Mouse (Mus musculus) liver, adult 2 months (tissue): ENCODE data around the gene Aaed1. TPM values are rescaled to one million over a fixed set of nuclear protein-coding genes. Genes with fewer than 3 reads are reported as not detected.
"Not testable (repeated sequence)": the region's sequence is repeated elsewhere in the genome, so short reads cannot be mapped to it uniquely, and the experiment has no call there.

Source experiments
- DNase-seq: peaks from one replicate; pipeline ENCODE4 v3.0.0-alpha.2; 2011; ENCODE audit warnings: low read depth, low spot score; ENCODE audit errors: extremely low read depth
- H3K27ac ChIP-seq: fragments of 200-500 bp; replicated peaks from 2 replicates; pipeline ENCODE4 v1.5.1; 2012; ENCODE audit warnings: low read depth, mild to moderate bottlenecking, control low read depth, inconsistent platforms, low read length; ENCODE audit not compliant: insufficient read depth
- H3K27me3 ChIP-seq: fragments of 200-500 bp; 2 replicates; pipeline ENCODE4 v1.6.1; 2012; ENCODE audit warnings: mild to moderate bottlenecking, moderate library complexity, low read length, inconsistent platforms; ENCODE audit not compliant: control insufficient read depth, insufficient read depth
- H3K36me3 ChIP-seq: fragments of 200-500 bp; 2 replicates; pipeline ENCODE4 v1.6.1; 2012; ENCODE audit warnings: low read length, inconsistent platforms; ENCODE audit not compliant: control insufficient read depth, insufficient read depth
- H3K4me1 ChIP-seq: fragments of 200-500 bp; 2 replicates; pipeline ENCODE4 v1.6.1; 2011; ENCODE audit warnings: low read length; ENCODE audit not compliant: control insufficient read depth, insufficient read depth
- H3K4me3 ChIP-seq: fragments of 200-500 bp; 2 replicates; pipeline ENCODE4 v1.5.1; 2011; ENCODE audit warnings: low read depth, mild to moderate bottlenecking, control low read depth, low read length, moderate library complexity; ENCODE audit not compliant: insufficient read depth
- H3K79me2 ChIP-seq: fragments of 200-500 bp; 2 replicates; pipeline ENCODE4 v1.6.1; 2012; ENCODE audit warnings: inconsistent platforms, mild to moderate bottlenecking, low read length, moderate library complexity; ENCODE audit not compliant: control insufficient read depth, insufficient read depth
- H3K9ac ChIP-seq: fragments of 200-500 bp; 2 replicates; pipeline ENCODE4 v1.6.1; 2012; ENCODE audit warnings: low read depth, mild to moderate bottlenecking, control low read depth, inconsistent platforms, low read length
- CTCF ChIP-seq: fragments of 200-500 bp; IDR thresholded peaks from 2 replicates; pipeline ENCODE4 v1.5.1; 2011; ENCODE audit warnings: low read depth, low read length, control low read depth
- POLR2A ChIP-seq: fragments of 200-500 bp; IDR thresholded peaks from 2 replicates; pipeline ENCODE4 v1.6.1; 2011; ENCODE audit warnings: low read length, control low read depth; ENCODE audit not compliant: insufficient read depth; ENCODE audit errors: extremely low read depth
- WGBS: fragments of 180-500 bp; shearing (Covaris S2); methylation state at CpG from one replicate; pipeline ENCODE4 v1.1.7; 2018; 5-methylcytosine and 5-hydroxymethylcytosine counted together
- polyA plus RNA-seq: library from polyadenylated mRNA; depleted of rRNA; stranded (reverse); fragments of >200 nt; gene quantifications from 2 replicates; pipeline ENCODE4 v1.2.3, GENCODE M21; 2012
- total RNA-seq: library from RNA; depleted of rRNA; stranded (reverse); fragments of >200 nt; gene quantifications from 2 replicates; pipeline ENCODE4 v1.2.3, GENCODE M21; 2014

The Aaed1 gene
- total and polyA plus RNA-seq, 2 experiments, result 20.8 to 83.4 TPM

DNA sequence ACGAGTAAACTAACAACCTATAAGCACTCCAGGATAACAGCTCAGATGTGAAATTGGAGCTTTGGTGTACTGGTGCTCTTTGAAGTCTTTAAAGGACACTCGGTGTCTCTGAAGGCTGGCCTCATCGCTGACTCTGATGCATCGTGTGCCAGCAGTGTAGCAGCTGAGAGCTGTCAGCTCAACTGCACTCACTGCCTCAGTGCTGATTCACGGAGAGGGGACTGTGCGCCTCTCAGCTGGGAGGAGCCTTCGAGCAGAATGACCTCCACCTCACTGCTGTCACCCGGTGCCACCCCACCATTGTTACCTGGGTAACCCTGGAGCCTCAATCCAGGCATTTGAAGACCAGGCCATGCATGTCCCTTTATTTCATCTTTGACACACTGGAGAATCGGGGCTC is 45.4 kb downstream of the Aaed1 start:
- Histone ChIP-seq H3K4me3 (no peak overlapping the region), H3K27me3 (no peaks in the 10 kb centered on the region), H3K9ac (no peak overlapping the region), H3K27ac (no peak overlapping the region), H3K36me3 (peaks cover 3% of the 10 kb centered on the region; the same call in 1 of the 2 replicates), H3K79me2 (no peaks in the 10 kb centered on the region), H3K4me1 (no peaks in the 10 kb centered on the region)
- no peak for DNase-seq
- TF ChIP-seq POLR2A (no peak), CTCF (no peak)
- 75% methylated on average over 9 of the region's 9 CpGs for WGBS

DNA sequence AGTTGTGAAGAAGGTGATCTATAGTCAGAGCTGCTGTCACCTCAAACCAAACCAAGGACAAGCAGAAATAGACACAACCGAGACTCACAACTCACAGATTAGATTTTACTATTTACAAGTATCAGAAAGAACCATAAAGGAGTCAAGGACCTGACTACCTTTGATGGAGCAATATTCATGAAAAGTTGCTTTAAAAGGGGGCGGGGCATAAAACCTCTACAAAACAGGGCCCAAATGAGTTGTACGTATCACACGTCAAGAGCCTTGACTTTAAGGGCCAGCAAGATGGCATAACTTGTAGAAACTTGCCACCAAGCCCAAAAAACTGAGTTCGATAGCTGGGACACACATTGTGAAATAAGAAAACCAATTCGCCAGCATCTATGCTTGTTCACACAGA is 47.9 kb downstream of the Aaed1 start:
- no peak overlapping the region for H3K4me3 ChIP-seq
- no peak overlapping the region for H3K9ac ChIP-seq
- H3K79me2 ChIP-seq, result no peaks in the 10 kb centered on the region
- H3K4me1 ChIP-seq, result no peaks in the 10 kb centered on the region
- H3K36me3 ChIP-seq, result peaks cover 6% of the 10 kb centered on the region; the same call in 1 of the 2 replicates
- DNase-seq, result no peak
- no peak overlapping the region for H3K27ac ChIP-seq
- H3K27me3 ChIP-seq, result no peaks in the 10 kb centered on the region
- TF ChIP-seq POLR2A (no peak), CTCF (no peak)
- WGBS, result 87% methylated on average over 6 of the region's 6 CpGs

DNA sequence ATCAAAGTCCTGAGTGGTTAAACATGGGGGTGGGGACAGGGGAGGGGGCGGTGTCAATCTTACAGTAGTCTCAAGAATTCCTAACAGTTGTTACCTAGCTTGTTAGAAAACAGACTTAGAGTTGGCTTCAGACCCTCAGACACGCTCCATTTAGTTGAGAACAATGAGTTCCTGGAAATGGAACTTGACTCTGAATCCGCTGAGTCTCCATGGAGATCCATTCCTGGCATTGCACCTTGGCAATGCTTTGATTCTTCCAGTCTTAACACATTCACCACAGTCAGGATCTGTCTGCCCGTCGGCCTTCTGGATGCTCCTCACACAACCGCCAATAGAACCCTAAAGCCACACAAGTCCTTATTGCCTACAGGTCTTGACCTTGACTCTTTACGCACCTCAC is 52.6 kb downstream of the Aaed1 start:
- WGBS, result 94% methylated on average over 7 of the region's 7 CpGs
- TF ChIP-seq POLR2A (no peak), CTCF (no peak)
- DNase-seq, result no peak

DNA sequence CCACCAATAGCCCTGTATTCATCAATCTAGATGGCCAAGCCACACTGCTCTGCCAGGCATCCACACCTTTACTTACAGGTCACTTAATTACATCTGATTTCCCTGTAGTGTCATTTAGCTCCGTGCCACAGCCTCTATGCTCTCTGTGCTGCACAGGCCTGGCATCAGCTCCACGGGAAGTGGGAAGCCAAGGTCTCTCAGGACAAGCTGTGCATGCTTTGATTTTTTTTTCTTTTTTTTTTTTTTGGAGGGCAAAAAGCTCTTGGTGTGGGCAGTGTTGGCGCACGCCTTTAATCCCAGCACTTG is 54.0 kb downstream of the Aaed1 start:
- Histone ChIP-seq H3K27me3 (no peaks in the 10 kb centered on the region), H3K4me3 (no peak overlapping the region), H3K9ac (no peak overlapping the region), H3K27ac (no peak overlapping the region), H3K36me3 (peaks cover 3% of the 10 kb centered on the region; the same call in 1 of the 2 replicates), H3K4me1 (no peaks in the 10 kb centered on the region), H3K79me2 (no peaks in the 10 kb centered on the region)
- 90% methylated on average over 4 of the region's 4 CpGs for WGBS
- no peak for DNase-seq
- TF ChIP-seq POLR2A, result no peak

More for the DNA sequence above, 52.6 kb downstream of the Aaed1 start:
- Histone ChIP-seq H3K4me3 (no peak overlapping the region), H3K27me3 (no peaks in the 10 kb centered on the region), H3K36me3 (peaks cover 3% of the 10 kb centered on the region; the same call in 1 of the 2 replicates), H3K4me1 (no peaks in the 10 kb centered on the region), H3K27ac (no peak overlapping the region), H3K79me2 (no peaks in the 10 kb centered on the region), H3K9ac (no peak overlapping the region)

DNA sequence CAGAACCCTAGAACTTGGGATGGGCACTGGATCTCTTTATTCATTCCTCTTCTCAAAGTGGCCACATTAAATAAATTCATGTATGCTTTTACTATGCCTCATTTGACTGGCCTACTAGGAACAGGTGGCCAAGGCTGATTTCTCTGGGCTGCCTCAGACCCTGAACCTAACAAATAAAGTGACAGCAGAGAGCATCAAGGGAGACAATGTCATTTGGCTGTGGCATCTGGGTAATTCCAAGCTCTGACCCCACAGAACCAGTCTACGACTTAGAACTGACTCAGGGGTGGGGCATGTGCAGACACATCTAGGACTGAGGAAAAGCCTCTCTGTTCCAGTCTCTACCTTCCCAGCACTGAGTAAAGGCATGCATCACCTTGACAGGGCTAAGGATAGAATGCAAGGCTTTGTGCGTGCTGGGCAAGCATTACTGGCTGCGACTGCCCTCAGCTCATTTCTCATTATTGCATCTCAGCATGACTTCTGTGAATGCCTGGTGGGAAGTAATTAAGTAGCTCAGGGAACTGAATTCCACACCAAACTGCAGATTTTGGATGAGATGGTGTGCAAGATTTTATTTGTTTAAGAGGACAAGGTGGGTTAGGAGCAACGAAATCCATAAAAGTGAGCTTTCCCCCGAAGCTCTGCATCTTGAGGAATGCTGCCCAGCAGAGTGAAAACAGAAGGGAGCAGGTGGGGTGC is 54.5 kb downstream of the Aaed1 start:
- Histone ChIP-seq H3K27ac (no peak overlapping the region), H3K9ac (no peak overlapping the region), H3K4me1 (no peaks in the 10 kb centered on the region), H3K79me2 (no peaks in the 10 kb centered on the region), H3K27me3 (no peaks in the 10 kb centered on the region), H3K4me3 (no peak overlapping the region), H3K36me3 (peaks cover 3% of the 10 kb centered on the region; the same call in 1 of the 2 replicates)
- no peak for DNase-seq
- 91% methylated on average over 5 of the region's 5 CpGs for WGBS
- no peak for TF ChIP-seq POLR2A
- no peak for TF ChIP-seq CTCF

DNA sequence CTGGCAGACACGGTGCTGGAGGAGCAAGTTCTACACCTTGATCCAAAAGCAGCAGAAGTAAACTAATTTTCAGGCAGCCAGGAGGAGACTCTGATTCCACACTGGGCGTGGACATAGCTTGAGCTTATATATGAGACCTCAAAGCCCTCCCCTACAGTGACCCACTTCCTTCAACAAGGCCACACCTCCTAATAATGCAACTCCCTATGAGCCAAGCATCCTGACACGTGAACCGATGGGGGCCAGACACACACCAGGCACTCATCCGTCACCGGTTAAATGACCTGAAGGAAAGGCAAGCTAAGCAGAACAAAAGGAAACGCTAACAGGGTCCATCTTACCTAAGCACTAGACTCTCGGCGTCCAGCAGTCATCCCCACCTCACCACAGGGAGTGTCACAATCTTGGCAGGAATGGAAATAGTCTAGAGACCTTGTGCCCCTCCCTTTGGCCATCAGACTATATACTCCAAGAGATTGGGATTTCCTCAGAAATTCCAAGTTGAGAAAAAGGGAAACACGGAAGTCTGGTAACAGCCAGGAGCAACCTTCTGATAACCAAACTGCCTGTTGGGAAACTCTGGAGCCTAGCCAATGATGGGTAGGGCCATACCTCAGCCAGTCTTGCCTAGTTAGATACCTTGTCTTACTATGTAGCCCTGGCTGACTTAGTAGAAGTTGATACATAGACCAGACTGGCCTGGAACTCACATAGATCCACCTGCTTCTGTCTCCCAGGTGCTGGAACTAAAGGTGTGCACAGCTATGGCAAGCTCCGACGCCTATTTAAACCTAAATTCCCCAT is 55.3 kb downstream of the Aaed1 start:
- H3K27me3 ChIP-seq, result no peaks in the 10 kb centered on the region
- no peaks in the 10 kb centered on the region for H3K79me2 ChIP-seq
- no peak overlapping the region for H3K27ac ChIP-seq
- H3K4me3 ChIP-seq, result no peak overlapping the region
- DNase-seq, result no peak
- peaks cover 3% of the 10 kb centered on the region; the same call in 1 of the 2 replicates for H3K36me3 ChIP-seq
- whole genome bisulfite sequencing, result 87% methylated on average over 12 of the region's 12 CpGs
- TF ChIP-seq POLR2A (no peak), CTCF (no peak)
- no peaks in the 10 kb centered on the region for H3K4me1 ChIP-seq
- H3K9ac ChIP-seq, result no peak overlapping the region

DNA sequence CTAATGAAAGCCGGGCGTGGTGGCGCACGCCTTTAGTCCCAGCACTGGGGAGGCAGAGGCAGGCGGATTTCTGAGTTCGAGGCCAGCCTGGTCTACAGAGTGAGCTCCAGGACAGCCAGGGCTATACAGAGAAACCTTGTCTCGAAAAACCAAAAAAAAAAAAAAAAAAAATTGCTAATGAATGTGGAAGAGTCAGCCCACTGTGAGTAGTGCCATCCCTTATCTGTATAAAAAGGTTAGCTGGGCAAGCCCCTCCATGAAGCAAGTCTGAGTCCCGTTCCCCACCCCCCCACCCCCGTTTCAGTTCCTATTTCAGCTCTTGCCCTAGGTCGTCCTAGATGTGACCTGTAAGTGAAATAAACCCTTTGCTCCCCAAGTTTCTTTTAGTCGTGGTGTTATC is 58.3 kb downstream of the Aaed1 start:
- not testable (repeated sequence) for H3K4me3 ChIP-seq, H3K27me3 ChIP-seq, H3K36me3 ChIP-seq, H3K4me1 ChIP-seq, H3K27ac ChIP-seq, DNase-seq, H3K9ac ChIP-seq, H3K79me2 ChIP-seq
- 81% methylated on average over 11 of the region's 11 CpGs for WGBS
